Mouse (Mus musculus): Measurements from ENCODE around the gene Lcn12.

Lcn12 gene

DNA sequence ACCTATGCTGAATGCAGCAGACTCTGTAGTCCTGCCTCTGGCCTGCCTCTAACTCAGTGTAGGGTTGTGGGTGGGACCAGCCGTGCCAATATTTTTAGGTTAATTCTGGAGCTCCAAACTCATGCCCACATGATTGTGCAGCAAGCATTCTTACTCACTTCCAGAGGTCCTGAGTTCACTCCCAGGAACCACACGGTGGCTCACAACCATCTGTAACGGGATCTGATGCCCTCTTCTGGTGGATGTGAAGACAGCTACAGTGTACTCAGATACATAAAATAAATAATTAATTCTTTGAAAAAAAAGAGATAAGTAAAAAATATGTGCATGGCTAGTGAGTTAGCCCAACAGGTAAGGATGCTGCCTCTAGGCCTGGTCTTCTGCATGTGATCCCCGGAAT, 2.8 kb upstream of the Lcn12 start:
- peak; percentile 31 for DNase-seq (ENCODE audit: low spot score)

DNA sequence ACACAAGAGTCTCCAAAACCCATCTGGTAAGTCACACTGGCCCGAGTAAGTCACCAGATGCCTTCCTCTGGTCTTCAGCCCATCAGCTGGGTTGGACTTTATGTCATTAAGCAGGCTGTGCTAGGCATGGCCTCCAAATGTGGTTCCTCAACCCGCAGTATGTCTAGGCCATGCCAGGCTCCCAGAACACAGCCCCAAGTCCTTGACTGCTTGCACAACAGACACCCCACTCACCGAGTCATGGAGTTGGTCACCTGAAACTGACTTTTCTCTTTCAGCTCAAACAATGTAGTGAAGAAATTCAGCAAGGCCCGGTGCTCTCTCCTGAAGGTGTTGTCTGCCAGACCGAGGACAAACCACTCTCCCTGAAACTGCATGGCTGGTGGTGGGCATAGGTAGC, 723 bp downstream of the Lcn12 start:
- no peak for DNase-seq (ENCODE audit: low spot score)

DNA sequence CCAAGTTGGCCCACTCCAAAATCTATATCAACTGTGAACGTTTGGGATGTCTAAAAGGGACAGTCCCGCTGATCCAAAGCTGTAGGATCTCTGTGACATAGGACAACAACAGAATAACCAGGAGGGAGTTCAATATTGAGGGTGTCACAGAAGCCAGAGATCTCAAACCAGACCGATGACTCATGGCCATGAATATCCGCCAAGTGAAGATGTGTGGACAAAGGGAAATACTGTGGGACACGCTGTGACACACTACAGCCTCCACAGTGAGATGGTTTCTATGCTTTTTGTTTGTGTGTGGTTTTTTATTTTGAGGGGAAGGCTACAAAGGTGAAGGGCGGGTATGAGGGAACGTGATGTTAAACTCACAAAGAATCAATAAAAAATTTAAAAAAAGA, 5.0 kb downstream of the Lcn12 start:
- DNase-seq (ENCODE audit: low spot score) = no peak

DNA sequence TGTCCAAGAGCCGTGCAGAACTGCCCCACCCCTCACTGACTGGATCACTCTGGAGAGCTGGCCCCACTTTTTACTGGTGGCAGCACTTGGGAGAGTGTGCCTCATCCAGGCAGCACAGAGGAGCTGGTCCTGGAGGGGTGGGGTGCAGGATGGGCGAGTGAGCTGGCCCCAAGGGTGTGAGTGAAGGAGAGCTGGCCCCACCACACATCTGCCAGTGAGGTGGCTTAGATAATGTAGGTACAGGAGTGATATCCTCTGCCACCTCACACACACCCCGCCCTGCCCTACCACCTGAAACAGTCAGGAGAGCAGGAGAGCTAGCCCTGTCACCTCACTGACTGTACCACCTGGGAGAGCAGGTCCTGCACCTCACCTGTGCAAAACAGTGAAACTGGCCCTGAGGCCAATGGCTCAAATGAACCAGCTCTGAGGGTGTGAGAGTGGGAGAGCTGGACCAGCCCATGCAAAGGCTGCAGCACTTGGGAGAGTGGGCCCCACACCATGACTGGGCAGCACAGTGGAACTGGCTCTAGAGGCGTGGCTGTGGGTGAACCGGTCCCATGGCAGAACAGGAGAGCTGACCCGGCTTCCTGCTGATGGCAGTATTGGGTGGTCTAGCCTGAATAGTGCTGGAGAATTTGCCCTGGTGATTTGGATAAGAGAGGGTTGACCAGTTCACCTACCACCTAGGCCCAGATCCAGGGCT, 5.6 kb downstream of the Lcn12 start:
- no peak for DNase-seq (ENCODE audit: low spot score)

DNA sequence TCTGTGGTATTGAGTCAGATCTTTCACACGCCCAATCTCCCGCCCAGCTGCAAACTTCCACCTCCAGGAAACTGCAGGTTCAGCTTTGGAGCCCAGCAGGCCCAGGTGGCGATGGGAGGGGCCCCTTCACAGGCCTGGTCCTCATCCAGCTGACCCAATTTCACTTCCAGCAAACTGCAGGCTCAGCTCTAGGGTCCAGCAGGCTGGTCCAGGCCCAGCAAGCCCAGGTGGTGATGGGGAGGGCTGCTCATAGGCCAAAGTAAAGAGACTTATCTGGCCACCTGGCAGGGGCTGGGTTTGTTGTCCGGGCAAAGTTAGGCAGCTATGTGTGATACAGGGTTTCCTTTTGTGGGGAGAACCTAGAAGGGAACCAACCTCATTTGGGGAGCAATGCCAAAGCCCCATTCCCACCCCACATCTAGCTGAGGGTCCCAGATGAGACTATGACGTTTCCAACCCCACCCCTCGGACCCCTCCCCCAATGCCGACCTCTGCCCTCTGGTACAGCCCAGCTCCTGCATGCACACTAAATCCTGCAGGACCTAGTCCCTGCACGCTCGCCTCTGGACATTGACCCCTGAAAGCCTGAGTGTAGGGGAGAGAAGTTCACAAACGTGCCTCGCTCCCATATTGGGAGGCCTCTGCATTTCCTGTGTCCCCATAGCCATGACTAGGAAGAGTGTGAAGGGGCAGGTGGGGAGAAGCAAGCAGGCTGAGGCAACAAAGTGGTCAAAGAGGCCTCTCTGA, 8.6 kb downstream of the Lcn12 start:
- no peak for DNase-seq (ENCODE audit: low spot score)

DNA sequence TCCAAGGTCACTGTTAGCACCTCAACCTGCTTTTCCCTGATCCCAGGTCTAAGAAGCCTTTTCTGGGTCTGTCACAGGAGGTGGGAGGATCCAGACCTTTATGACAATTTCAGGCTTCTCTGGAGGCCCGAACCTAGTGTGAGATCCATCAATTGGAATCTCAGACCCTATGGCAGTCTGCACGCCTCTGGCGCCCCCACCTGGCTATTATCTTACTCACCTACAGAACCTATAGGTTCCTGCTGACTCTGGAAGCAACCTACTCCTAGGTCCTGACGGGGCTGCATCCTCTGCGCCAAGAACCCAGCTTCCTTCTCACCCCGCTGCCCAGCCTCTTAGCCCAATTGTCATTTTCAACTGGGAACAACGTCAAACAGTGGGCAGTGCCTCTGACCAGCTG, 10.7 kb downstream of the Lcn12 start:
- peak; percentile 68 for DNase-seq (ENCODE audit: low spot score)

DNA sequence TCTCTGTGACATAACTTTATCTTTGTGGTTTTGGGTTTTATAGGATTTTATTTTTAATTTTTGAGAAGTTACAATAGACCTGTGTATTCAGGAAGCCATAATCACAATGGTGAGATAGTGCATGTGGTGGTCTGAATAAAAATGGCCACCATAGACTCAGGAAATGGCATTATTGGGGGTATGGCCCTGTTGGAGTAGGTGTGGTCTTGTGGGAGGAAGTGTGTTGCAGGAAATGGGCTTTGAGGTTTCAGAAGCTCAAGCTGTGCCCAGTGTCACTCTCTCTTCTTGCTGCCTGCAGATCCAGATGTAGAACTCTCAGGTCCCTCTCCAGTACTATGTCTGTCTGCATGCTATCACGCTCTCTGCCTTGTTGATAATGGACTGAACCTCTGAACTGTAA, 13.2 kb downstream of the Lcn12 start:
- no peak for DNase-seq (ENCODE audit: low spot score)

DNA sequence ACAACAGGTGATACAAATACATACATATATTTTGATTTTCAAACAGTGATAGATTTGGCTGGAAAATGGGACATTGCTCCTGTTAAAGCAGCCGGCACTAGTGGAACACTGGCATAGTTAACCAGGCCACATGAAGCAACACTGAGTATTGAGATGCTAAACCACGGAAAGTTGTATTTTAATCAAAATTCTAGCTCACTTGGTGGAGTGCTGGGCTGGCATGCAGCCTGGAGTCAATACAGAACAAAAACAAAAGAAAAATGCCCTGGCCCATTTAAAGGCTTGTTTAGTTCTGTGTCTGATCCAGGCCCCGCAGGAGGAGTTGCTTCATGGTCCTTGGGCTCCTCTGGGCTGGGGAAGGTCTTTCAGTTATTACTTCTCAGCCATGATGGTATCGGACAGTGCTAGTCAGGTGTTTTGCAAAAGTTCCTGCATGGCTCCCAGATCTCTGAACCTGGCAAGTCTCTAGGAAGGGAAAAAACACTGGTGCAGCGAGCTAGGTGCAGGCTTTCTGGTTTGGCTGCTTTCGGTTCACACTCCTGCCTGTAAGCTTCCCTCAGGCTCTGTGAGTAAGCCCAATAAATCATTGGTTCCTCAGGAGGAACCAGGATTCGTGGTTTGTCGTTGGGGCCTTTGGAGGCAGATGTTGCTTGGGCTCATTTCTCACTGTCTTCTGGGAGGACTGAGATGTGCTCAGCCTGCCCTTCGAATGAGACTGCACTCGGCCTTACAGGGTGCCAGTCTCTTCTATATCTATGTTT, 14.0 kb downstream of the Lcn12 start:
- DNase-seq (ENCODE audit: low spot score) = no peak

DNA sequence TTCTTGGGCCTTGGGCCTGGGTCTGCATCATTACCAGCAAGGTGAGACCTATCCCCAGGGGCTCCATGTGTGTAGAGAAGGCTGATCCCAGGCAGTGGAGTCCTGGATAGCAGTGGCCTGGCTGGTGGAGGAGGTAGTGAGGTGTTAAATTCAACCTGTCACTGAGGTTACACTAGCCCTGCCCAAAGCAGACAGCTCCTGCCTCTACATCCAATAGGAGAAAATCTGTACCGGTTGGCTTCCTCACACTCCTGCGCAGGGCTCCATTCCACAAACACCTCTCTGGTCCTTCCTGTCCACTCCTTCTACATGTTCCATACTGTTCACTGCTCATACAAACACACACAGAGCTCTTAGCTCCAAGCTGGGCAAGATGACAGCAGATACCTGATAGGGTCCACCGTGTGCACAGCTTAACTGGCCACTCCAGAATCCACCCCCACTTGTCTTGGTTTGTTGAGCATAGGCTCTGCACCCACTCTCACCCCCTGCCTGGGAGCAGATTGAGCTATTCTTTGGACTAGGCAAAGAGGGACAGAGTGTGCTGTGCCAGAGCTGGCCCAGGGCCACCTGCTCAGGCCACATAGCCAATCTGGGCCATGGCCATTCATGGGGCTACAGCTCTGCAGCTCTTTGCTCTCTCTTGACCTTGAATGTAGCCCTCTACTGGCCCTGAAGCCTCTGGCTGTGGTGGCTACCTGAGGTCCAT, 15.6 kb downstream of the Lcn12 start:
- DNase-seq (ENCODE audit: low spot score) = no peak

DNA sequence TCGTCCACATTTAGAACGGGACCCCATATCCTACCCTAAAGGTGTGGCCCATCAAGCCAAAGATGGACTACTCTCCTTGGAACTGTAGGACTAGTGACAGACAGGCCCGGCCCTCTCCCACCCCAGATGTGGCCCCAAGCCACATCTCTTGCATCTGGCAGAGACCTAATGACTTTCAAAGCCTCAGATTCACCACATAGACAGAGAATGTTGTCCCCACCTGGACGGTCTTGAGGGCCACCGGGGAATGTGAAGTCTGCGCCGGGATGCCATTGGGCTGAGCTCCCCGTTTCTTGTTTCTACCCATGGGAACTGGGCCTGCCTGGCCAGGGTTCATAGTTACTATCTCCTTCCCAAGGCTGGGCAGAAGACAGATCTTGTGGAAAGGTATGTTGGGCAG, 16.2 kb downstream of the Lcn12 start:
- DNase-seq (ENCODE audit: low spot score) = no peak

DNA sequence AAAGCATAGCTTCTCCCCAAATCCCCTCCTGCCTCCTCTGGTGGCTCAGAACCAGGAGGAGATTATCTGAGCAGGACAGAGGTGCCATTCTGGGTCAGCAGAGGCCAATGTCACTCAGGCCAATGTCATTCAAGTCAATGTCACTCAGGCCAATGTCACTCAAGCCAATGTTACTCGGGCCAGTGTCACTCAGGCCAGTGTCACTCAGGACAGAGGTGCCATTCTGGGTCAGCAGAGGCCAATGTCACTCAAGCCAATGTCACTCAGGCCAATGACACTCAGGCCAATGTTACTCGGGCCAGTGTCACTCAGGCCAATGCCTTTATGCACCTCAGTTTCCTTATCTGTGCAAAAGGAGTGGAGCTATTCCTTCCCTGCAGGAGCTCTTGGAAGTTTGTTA, 21.2 kb downstream of the Lcn12 start:
- no peak for DNase-seq (ENCODE audit: low spot score)

DNA sequence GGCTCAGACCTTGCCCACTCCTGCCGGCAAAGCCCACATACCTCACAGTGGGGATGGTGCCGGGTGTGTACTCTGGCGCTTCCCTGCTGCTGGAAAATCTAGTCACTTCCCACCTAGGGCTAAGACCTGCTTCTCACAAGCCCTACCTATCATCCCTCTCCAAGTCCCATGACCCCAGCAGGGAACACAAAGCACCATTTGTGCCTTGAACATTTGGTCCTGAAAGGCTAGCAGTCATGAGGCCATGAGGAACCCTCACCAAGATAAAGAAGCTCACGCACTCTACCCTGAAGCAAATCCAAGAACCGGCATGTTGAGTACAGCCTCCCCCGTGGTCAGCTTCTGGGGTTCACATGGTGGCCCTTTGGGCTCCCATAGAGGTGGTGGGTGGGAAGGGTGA, 23.7 kb downstream of the Lcn12 start, which contains the start of gene Ptgds:
Gene Ptgds (minus strand): TSS at position 78 of the 400 bp plus-strand sequence.
- no peak for DNase-seq (ENCODE audit: low spot score)

DNA sequence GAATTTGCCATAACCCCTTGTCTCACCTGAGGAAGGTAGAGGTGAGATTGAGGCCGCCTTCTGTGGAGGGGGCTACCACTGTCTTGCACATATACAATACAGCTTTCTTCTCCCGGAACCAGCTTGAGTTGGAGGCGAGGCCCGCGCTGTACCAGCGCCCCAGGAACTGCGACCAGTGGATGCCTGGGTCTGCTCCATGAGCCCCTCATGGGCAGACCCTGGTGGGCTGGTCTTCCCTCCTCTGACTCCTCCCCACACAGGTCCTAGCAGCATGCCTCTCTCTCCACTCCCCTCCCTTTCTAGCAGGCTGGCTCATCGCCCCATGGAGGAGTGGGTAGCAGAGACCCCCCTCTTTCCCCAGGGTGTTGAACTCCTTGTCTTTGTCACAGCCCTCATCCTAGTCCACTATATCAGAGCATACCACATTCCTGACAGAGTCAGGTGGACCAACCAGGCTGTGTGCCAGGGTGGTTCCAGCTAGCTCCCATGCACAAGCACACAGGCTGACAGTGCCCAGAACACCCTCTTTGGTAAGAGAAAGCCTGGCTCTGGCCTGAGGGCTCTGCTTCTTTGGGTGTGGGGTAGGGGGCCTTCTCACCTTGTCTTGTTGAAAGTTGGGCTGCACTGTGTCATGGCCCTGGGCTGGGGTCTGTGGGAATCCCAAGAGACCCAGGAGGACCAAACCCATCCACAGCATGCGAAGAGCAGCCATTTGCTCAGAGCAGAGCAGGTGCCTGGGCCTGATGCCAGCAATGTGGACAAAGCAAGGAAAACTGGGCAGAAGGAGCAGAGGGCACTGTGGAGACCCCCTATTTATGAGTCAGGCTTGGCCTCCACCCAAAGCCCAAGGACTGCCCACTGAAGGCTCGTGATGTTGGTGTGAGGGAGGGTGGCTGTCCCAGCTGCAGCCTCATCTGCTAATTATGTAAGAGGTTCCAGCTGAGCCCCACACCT, 24.5 kb downstream of the Lcn12 start:
- DNase-seq (ENCODE audit: low spot score) = peak; percentile 68

DNA sequence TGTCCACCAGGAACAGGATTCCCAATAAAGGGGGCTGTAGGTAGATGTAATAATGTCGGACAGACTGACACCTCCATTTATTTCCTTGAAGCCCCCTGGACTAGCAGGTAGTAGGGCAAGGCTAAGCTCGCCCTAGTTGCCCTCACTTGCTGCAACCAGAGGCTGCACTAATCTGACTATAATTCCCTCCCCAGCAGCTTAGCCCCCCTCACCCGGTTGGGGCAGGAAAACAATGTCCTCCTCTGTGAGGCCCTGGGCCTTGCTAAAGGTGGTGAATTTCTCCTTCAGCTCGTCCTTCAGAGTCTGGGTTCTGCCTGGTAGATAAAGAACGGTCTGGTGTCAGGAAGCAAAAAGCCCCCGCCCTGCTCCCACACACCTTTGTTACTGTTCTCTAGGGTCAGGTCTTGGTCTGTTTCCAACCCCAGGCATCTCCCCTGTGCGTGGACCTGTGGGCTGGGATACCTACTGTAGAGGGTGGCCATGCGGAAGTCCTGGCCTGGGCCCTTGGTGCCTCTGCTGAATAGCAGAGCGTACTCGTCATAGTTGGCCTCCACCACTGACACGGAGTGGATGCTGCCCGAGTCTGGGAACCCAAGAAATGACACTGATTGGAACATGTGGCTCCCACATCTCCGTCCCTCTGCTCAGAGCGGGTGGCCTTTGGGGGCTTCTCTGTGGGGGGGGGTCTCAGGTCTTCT, 26.0 kb downstream of the Lcn12 start:
- no peak for DNase-seq (ENCODE audit: low spot score)

DNA sequence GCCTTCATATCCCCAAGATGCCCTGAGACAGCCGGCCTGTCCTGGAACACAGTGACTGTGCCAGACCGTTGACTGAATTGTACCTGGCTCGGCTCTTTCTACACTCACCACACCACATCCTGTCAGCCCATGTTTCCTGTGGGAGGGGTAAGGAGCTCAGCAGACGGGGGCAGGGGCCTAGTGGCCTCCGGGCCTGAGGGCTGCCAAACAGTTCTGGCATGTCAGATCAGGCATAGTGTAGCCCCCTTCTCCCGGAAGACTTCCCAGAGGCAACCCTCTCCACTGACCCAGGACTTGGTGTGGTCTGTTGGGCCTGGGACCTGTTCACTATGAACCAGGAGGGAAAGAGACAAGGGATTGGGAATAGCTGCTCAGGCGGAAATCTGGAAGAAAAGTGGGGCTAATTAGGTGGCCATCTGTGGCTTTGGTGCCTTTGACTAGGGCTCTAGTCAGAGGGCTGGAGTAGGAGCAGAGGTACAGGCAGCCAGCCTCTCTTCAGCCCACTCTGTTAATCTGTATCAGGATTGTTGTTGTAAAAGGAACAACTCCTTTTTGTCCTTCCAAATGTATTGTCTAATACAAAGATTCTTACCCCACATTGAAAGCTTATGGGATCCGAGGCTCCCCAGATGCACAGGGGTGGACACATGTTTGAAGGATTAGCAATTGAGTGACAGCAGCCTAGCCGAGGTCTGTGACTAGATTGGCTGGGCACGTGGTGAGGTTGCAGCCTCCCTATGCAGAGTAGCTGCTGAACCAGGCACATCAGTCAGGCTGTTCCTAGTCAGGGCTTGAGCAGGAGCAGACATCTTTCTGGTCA, 27.7 kb downstream of the Lcn12 start:
- peak; percentile 51 for DNase-seq (ENCODE audit: low spot score)

DNA sequence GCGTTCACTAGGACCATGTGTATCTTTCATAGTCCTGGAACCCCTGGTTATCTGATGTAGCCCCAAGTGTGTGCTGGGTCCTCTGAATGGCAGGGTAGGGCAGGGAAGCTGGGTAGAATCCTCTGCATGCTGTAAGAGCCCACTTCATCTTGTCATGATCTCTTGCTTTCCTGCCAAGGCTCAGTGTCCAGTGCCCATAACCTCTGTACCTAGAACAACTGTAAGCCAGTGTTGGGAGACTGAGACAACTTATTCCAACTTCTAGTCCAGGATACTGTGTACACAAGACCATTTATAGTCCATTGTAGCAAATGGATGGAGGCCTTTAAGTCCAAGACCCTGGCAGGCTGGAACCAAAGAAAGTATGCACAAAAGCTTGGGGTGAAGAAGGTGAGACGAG, 28.5 kb downstream of the Lcn12 start:
- DNase-seq (ENCODE audit: low spot score) = no peak

DNA sequence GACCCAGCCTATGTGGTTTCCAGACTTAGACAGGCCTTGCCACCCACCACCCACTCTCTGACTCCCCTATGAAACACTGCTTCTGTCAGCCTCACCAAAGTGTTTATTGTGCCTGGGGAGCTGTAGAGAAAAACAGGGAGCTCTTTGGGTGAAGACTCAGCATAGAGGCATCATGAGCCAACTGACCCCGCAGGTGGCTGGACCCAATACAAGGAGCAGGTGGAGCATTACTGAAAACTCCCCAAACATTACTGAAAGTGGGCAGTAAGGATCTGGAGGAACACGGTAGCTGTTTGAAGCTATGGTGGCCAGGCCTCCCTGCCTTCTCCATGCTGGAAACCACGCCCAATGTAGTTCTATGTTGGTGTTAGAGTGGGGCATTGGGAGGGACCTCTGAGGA, 30.1 kb downstream of the Lcn12 start:
- DNase-seq (ENCODE audit: low spot score) = no peak

DNA sequence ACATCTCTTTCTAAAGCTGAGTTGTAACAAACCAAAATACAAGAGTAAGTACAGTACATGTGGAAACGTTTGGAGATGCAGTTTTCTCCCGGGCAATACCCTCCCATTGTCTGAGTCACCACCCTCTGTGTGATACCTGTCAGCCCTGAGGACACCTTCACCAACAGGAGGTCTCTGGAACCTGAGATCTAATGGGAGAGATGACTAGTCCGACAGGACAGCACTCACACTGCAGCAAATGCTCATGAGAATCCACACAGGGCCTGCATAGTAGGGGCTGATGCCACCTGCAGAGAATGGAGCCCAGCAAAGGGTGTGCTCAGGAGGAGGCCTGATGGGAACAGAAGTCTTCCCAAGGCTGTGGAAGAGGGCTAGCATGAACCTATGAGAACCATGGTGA, 32.3 kb downstream of the Lcn12 start:
- DNase-seq (ENCODE audit: low spot score) = no peak

DNA sequence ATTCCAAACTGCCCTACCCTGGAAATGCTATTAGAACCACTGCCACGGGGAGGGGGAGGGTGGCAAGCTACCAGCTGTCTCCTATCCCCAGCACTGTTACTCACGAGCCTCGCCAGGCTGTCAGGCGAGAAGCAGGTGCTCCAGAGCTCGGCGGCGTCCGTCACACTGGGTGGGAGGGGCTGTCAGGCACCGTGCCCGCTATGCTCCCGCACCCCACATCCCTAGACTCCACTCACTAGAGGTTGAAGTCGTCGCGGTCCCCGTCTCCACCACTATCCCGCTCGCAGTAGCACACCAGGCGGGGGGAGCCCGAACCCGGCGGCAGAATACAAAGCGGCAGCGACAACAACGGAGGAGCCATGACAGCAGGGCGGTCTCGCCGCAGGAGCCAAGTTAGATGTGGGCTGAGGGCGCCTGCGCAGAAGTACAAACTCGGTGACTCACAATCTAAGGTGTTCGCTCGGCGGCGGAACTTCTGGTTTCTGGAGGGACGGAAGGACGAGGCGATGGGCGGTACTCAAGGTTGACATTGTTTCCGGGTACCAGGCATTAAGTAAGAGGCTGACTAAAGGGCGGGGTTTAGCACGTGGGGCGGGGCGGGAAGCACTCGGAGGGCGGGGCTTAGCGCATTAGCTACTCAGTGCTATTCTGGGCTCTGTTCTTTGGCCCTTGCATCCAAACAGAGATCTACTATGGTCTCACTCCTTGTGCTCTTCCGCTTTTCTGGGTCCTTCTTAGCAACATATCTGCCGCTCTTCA, 33.0 kb downstream of the Lcn12 start, which contains the start of gene Paxx:
Gene Paxx (minus strand): TSS at position 544 of the 759 bp plus-strand sequence.
- peak; percentile 94 for DNase-seq (ENCODE audit: low spot score)

Measured in MN1 (cell line).